ENCODE assay signal across 20 mouse cellular contexts in genomic region chr1:82638428-82638827, GRCm38 (mm10). TPM values are rescaled to one million over a fixed set of nuclear protein-coding genes. Genes with fewer than 3 reads are reported as not detected.
"Had no signal": no experiment of that assay in that cellular context is flagged by ENCODE, and none has a peak within 500 bp of the region (broad histone marks: within the 10 kb centered on the region; RNA-seq: fewer than 3 reads in every experiment).

No protein-coding gene starts in this region.

- H3K9me3 ChIP-seq: liver, embryonic 15.5 days; lung, embryonic 15.5 days; megakaryocyte, embryonic 14.5 days; midbrain, embryonic 10.5 days; midbrain, embryonic 13.5 days; neural tube, embryonic 13.5 days had no signal

- H3K4me1 ChIP-seq: midbrain, embryonic 10.5 days had no signal

- H3K27ac ChIP-seq: left cerebral cortex, adult 2 months; liver, embryonic 15.5 days; lung, embryonic 15.5 days; midbrain, embryonic 10.5 days; midbrain, embryonic 13.5 days; neural tube, embryonic 13.5 days had no signal

- ATAC-seq: midbrain, embryonic 13.5 days; midbrain, embryonic 16.5 days had no signal

- DNase-seq: kidney, postnatal 10 days; kidney, postnatal 36 days; layer of hippocampus, postnatal 36 days; lung, adult 18-20 months; lung, postnatal 10 days; lung, postnatal 36 days; retina, postnatal 1 day; thymus, adult 18-20 months; thymus, postnatal 36 days had no signal

- H3K9ac ChIP-seq: liver, embryonic 15.5 days; lung, embryonic 15.5 days; midbrain, embryonic 13.5 days; neural tube, embryonic 13.5 days had no signal

- H3K4me3 ChIP-seq: left cerebral cortex, adult 2 months; liver, embryonic 15.5 days; lung, embryonic 15.5 days; megakaryocyte, embryonic 14.5 days; midbrain, embryonic 10.5 days; midbrain, embryonic 13.5 days; myocyte; neural tube, embryonic 13.5 days had no signal

- H3K4me2 ChIP-seq: liver, embryonic 15.5 days; lung, embryonic 15.5 days; midbrain, embryonic 13.5 days; neural tube, embryonic 13.5 days had no signal

- H3K36me3 ChIP-seq: liver, embryonic 15.5 days; lung, embryonic 15.5 days; midbrain, embryonic 10.5 days; midbrain, embryonic 13.5 days; neural tube, embryonic 13.5 days had no signal

- H3K27me3 ChIP-seq: liver, embryonic 15.5 days; lung, embryonic 15.5 days; midbrain, embryonic 13.5 days; neural tube, embryonic 13.5 days had no signal

RNA-seq across cellular contexts. Expression of gene Col4a3, which starts 51.7 kb away (rescaled TPM):
- total RNA-seq: monocyte, adult 5-6 weeks; neutrophil, adult 5-6 weeks had no signal

RNA-seq across cellular contexts. Expression of gene Col4a4, which starts 51.8 kb away (rescaled TPM):
- total RNA-seq: monocyte, adult 5-6 weeks; neutrophil, adult 5-6 weeks had no signal
